9 mouse cellular contexts compared by ENCODE assay signal in genomic region chr4:66171583-66171982, GRCm38 (mm10).
A peak's percentile ranks its signal among the peaks of the same experiment; 100 is the strongest.
DNase-seq lines count a peak whose midpoint lies in the region; ATAC-seq and TF ChIP-seq lines count a peak whose summit lies in the region.
"Had no signal": no experiment of that assay in that cellular context is flagged by ENCODE, and none has a peak within 500 bp of the region (broad histone marks: within the 10 kb centered on the region; RNA-seq: fewer than 3 reads in every experiment).

No protein-coding gene starts in this region.

- intact Hi-C loops in gastrocnemius, adult 2 months (cut with DNase I) = no loop called here

- H3K9ac ChIP-seq in embryonic facial prominence, embryonic 15.5 days = no peak overlapping the region
- H3K9ac ChIP-seq in intestine, embryonic 16.5 days (ENCODE audit: low read depth, low read length) = no peak overlapping the region

- H3K4me3 ChIP-seq in gastrocnemius, adult 2 months = no peak overlapping the region
- no peak overlapping the region for H3K4me3 ChIP-seq in embryonic facial prominence, embryonic 15.5 days (replicated peaks)
- no peak overlapping the region for H3K4me3 ChIP-seq in intestine, embryonic 16.5 days (ENCODE audit: low read length)
- H3K4me3 ChIP-seq: limb, embryonic 10.5 days had no signal

- no peak overlapping the region for H3K27ac ChIP-seq in gastrocnemius, adult 2 months
- H3K27ac ChIP-seq in embryonic facial prominence, embryonic 15.5 days (replicated peaks) = no peak overlapping the region
- no peak overlapping the region for H3K27ac ChIP-seq in intestine, embryonic 16.5 days (ENCODE audit: low read length)
- H3K27ac ChIP-seq: limb, embryonic 10.5 days had no signal

- no peak for TF ChIP-seq CTCF in gastrocnemius, adult 2 months (IDR thresholded peaks at IDR 0.05)

- 64% methylated on average over 5 of the region's 5 CpGs for WGBS in embryonic facial prominence, embryonic 15.5 days
- 66% methylated on average over 5 of the region's 5 CpGs for WGBS in intestine, embryonic 16.5 days

- H3K36me3 ChIP-seq in embryonic facial prominence, embryonic 15.5 days = no peaks in the 10 kb centered on the region
- H3K36me3 ChIP-seq in intestine, embryonic 16.5 days (ENCODE audit: control insufficient read depth, insufficient read depth, low read length) = no peaks in the 10 kb centered on the region
- H3K36me3 ChIP-seq: limb, embryonic 10.5 days had no signal

- no peak overlapping the region for H3K4me2 ChIP-seq in embryonic facial prominence, embryonic 15.5 days (replicated peaks)
- no peak overlapping the region for H3K4me2 ChIP-seq in intestine, embryonic 16.5 days (ENCODE audit: low read depth, low read length)

- H3K9me3 ChIP-seq in embryonic facial prominence, embryonic 15.5 days (replicated peaks) = no peaks in the 10 kb centered on the region
- no peaks in the 10 kb centered on the region for H3K9me3 ChIP-seq in intestine, embryonic 16.5 days (ENCODE audit: control insufficient read depth, low read length)
- H3K9me3 ChIP-seq: limb, embryonic 10.5 days had no signal

- DNase-seq in gastrocnemius, adult 2 months = peak; percentile 46
- no peak for DNase-seq in gastrocnemius, postnatal 10 days
- peak; percentile 39 for DNase-seq in brain, adult 2 months (ENCODE audit: low read depth, low spot score)
- no peak for DNase-seq in left cerebral cortex, adult 8-10 months (ENCODE audit: low spot score in 2 of 2)
- DNase-seq in thymus, postnatal 14 days = no peak
- DNase-seq: kidney, adult 18-20 months had no signal

- H3K27me3 ChIP-seq in embryonic facial prominence, embryonic 15.5 days = no peaks in the 10 kb centered on the region
- no peaks in the 10 kb centered on the region for H3K27me3 ChIP-seq in intestine, embryonic 16.5 days (replicated peaks; ENCODE audit: control insufficient read depth, insufficient read depth, low read length)

- ATAC-seq in embryonic facial prominence, embryonic 15.5 days (ENCODE audit: insufficient number of reproducible peaks, low FRiP score, low TSS enrichment, low read depth) = peak; percentile 65
- ATAC-seq in intestine, embryonic 16.5 days = 0 out of 2 replicates have a peak, but pooled peaks have one; percentile 28

- H3K4me1 ChIP-seq in embryonic facial prominence, embryonic 15.5 days = no peaks in the 10 kb centered on the region
- no peaks in the 10 kb centered on the region for H3K4me1 ChIP-seq in intestine, embryonic 16.5 days (ENCODE audit: control insufficient read depth, insufficient read depth, low read length)

Comparison
In these comparisons a context has a peak if more than half of its experiments do, and no peak if none do; other contexts are left out.
1. DNase-seq: peak in gastrocnemius, adult 2 months (single experiment) and brain, adult 2 months (single experiment); none in gastrocnemius, postnatal 10 days (single experiment), left cerebral cortex, adult 8-10 months (0 of 2) and thymus, postnatal 14 days (single experiment).